Mouse (Mus musculus) MEL (cell line): ENCODE measurements around the gene Nop9. TPM values are rescaled to one million over a fixed set of nuclear protein-coding genes. Genes with fewer than 3 reads are reported as not detected.

ENCODE experiments used
- DNase-seq: peaks from one replicate; pipeline ENCODE4 v3.0.0; 2011; ENCODE audit warnings: low read depth, low spot score
- H3K27ac ChIP-seq: 2 replicates; pipeline ENCODE4 v1.5.1; 2012; ENCODE audit warnings: low read depth, mild to moderate bottlenecking, control low read depth, low read length, moderate library complexity; ENCODE audit not compliant: control insufficient read depth
- H3K27me3 ChIP-seq, 2 experiments: fragments of 150-350 bp in 1 of 2; sonication (generic) in 1 of 2; 2 replicates each; pipeline ENCODE4 v1.6.1; 2012; ENCODE audit warnings: low read length in 2 of 2, mild to moderate bottlenecking in 2 of 2, improper control_type of control experiment in 1 of 2, moderate library complexity in 1 of 2; ENCODE audit not compliant: insufficient read depth in 2 of 2, control insufficient read depth in 1 of 2
- H3K36me3 ChIP-seq, 2 experiments: 2 replicates each; pipeline ENCODE4 v1.6.1; 2012 to 2014; ENCODE audit warnings: low read length in 2 of 2, improper control_type of control experiment in 1 of 2, inconsistent platforms in 1 of 2, mild to moderate bottlenecking in 1 of 2; ENCODE audit not compliant: insufficient read depth in 2 of 2, control insufficient read depth in 1 of 2
- H3K4me1 ChIP-seq, 2 experiments: fragments of 150-350 bp in 1 of 2; sonication (generic) in 1 of 2; 2 replicates each; pipeline ENCODE4 v1.6.1; 2012; ENCODE audit warnings: low read length in 2 of 2, improper control_type of control experiment in 1 of 2, mild to moderate bottlenecking in 1 of 2; ENCODE audit not compliant: insufficient read depth in 2 of 2, control insufficient read depth in 1 of 2
- H3K4me3 ChIP-seq, 2 experiments: fragments of 150-350 bp in 1 of 2; sonication (generic) in 1 of 2; 2 replicates each; pipeline ENCODE4 v1.5.1; 2012; ENCODE audit warnings: low read depth in 2 of 2, low read length in 2 of 2, mild to moderate bottlenecking in 2 of 2, moderate library complexity in 2 of 2, control low read depth in 1 of 2, improper control_type of control experiment in 1 of 2; ENCODE audit not compliant: control insufficient read depth in 1 of 2, insufficient read depth in 1 of 2
- H3K79me2 ChIP-seq: 2 replicates; pipeline ENCODE4 v1.6.1; 2012; ENCODE audit warnings: mild to moderate bottlenecking, low read length, moderate library complexity; ENCODE audit not compliant: control insufficient read depth, poor library complexity, insufficient read depth
- H3K9ac ChIP-seq: 2 replicates; pipeline ENCODE4 v1.6.1; 2012; ENCODE audit warnings: low read depth, mild to moderate bottlenecking, control low read depth, low read length, moderate library complexity; ENCODE audit not compliant: control insufficient read depth, poor library complexity, severe bottlenecking
- H3K9me3 ChIP-seq: fragments of 150-350 bp; sonication (generic); replicated peaks from 2 replicates; pipeline ENCODE4 v1.6.1; 2012; ENCODE audit warnings: mild to moderate bottlenecking, low read length, improper control_type of control experiment, moderate library complexity; ENCODE audit not compliant: insufficient read depth
- BHLHE40 ChIP-seq: IDR thresholded peaks from 2 replicates; pipeline ENCODE4 v1.6.1; 2012; ENCODE audit warnings: low read depth, mild to moderate bottlenecking, inconsistent platforms, low read length, improper control_type of control experiment, borderline replicate concordance
- CHD1 ChIP-seq: IDR thresholded peaks from 2 replicates; pipeline ENCODE4 v1.6.1; 2012; ENCODE audit warnings: low read depth, mild to moderate bottlenecking, inconsistent platforms, low read length, improper control_type of control experiment
- CHD2 ChIP-seq: IDR thresholded peaks from 2 replicates; pipeline ENCODE4 v1.6.1; 2011; ENCODE audit warnings: low read length, improper control_type of control experiment
- CTCF ChIP-seq, 3 experiments: IDR thresholded peaks in 2 of 3; conservative IDR thresholded peaks in 1 of 3; 2 replicates each; pipeline ENCODE4 v1.5.1; 2011 to 2012; ENCODE audit warnings: low read length in 3 of 3, low read depth in 2 of 3, mild to moderate bottlenecking in 2 of 3, improper control_type of control experiment in 1 of 3, inconsistent platforms in 1 of 3, mixed read lengths in 1 of 3, moderate library complexity in 1 of 3; ENCODE audit not compliant: control insufficient read depth in 1 of 3, insufficient read depth in 1 of 3, poor library complexity in 1 of 3, severe bottlenecking in 1 of 3
- ETS1 ChIP-seq: IDR thresholded peaks from 2 replicates; pipeline ENCODE4 v1.6.1; 2012; ENCODE audit warnings: low read depth, mild to moderate bottlenecking, inconsistent platforms, low read length, improper control_type of control experiment, moderate library complexity
- GABPA ChIP-seq: IDR thresholded peaks from 2 replicates; pipeline ENCODE4 v1.6.1; 2012; ENCODE audit warnings: low read depth, mild to moderate bottlenecking, inconsistent platforms, low read length, improper control_type of control experiment, moderate library complexity
- GATA1 ChIP-seq: IDR thresholded peaks from 2 replicates; pipeline ENCODE4 v1.6.1; 2011; ENCODE audit warnings: low read depth, low read length, improper control_type of control experiment
- HCFC1 ChIP-seq: IDR thresholded peaks from 2 replicates; pipeline ENCODE4 v1.6.1; 2012; ENCODE audit warnings: low read depth, mild to moderate bottlenecking, inconsistent platforms, low read length, improper control_type of control experiment, moderate library complexity
- KAT2A ChIP-seq: conservative IDR thresholded peaks from 2 replicates; pipeline ENCODE4 v1.6.1; 2012; ENCODE audit warnings: low read depth, low read length, improper control_type of control experiment, inconsistent platforms
- MAX ChIP-seq: IDR thresholded peaks from 2 replicates; pipeline ENCODE4 v1.6.1; 2011; ENCODE audit warnings: low read length, improper control_type of control experiment
- MAZ ChIP-seq: IDR thresholded peaks from 2 replicates; pipeline ENCODE4 v1.6.1; 2012; ENCODE audit warnings: low read depth, mild to moderate bottlenecking, inconsistent platforms, low read length, improper control_type of control experiment
- MEF2A ChIP-seq: IDR thresholded peaks from 2 replicates; pipeline ENCODE4 v1.6.1; 2014; ENCODE audit warnings: low read depth, mild to moderate bottlenecking, inconsistent platforms, low read length, improper control_type of control experiment; ENCODE audit not compliant: poor library complexity, insufficient replicate concordance, severe bottlenecking; ENCODE audit errors: extremely low read depth
- MYB ChIP-seq: IDR thresholded peaks from 2 replicates; pipeline ENCODE4 v1.6.1; 2011; ENCODE audit warnings: mild to moderate bottlenecking, low read depth, low read length, improper control_type of control experiment
- MYC ChIP-seq: IDR thresholded peaks from 2 replicates; pipeline ENCODE4 v1.6.1; 2011; ENCODE audit warnings: low read depth, mild to moderate bottlenecking, low read length, improper control_type of control experiment, moderate library complexity
- NELFE ChIP-seq: IDR thresholded peaks from 2 replicates; pipeline ENCODE4 v1.6.1; 2011; ENCODE audit warnings: low read depth, low read length, improper control_type of control experiment
- NRF1 ChIP-seq: IDR thresholded peaks from 2 replicates; pipeline ENCODE4 v1.6.1; 2014; ENCODE audit warnings: low read depth, mild to moderate bottlenecking, inconsistent platforms, low read length, improper control_type of control experiment, moderate library complexity; ENCODE audit not compliant: poor library complexity, insufficient read depth, severe bottlenecking
- POLR2AphosphoS2 ChIP-seq: IDR thresholded peaks from 2 replicates; pipeline ENCODE4 v1.6.1; 2011; ENCODE audit warnings: low read length, improper control_type of control experiment
- RAD21 ChIP-seq: IDR thresholded peaks from 2 replicates; pipeline ENCODE4 v1.6.1; 2011; ENCODE audit warnings: mild to moderate bottlenecking, low read depth, low read length, improper control_type of control experiment
- RCOR1 ChIP-seq: IDR thresholded peaks from 2 replicates; pipeline ENCODE4 v1.6.1; 2012; ENCODE audit warnings: low read depth, mild to moderate bottlenecking, inconsistent platforms, low read length, improper control_type of control experiment
- SIN3A ChIP-seq: IDR thresholded peaks from 2 replicates; pipeline ENCODE4 v1.6.1; 2012; ENCODE audit warnings: low read length, improper control_type of control experiment, inconsistent platforms
- TAL1 ChIP-seq: IDR thresholded peaks from 2 replicates; pipeline ENCODE4 v1.6.1; 2012; ENCODE audit warnings: mild to moderate bottlenecking, inconsistent platforms, low read length, moderate library complexity, mixed read lengths
- TBP ChIP-seq: IDR thresholded peaks from 2 replicates; pipeline ENCODE4 v1.8.0; 2011; ENCODE audit warnings: low read depth, low read length, improper control_type of control experiment
- TCF12 ChIP-seq: IDR thresholded peaks from 2 replicates; pipeline ENCODE4 v1.6.1; 2014; ENCODE audit warnings: low read depth, mild to moderate bottlenecking, inconsistent platforms, low read length, improper control_type of control experiment, moderate library complexity
- UBTF ChIP-seq: IDR thresholded peaks from 2 replicates; pipeline ENCODE4 v1.6.1; 2012; ENCODE audit warnings: low read depth, mild to moderate bottlenecking, inconsistent platforms, low read length, improper control_type of control experiment, moderate library complexity, borderline replicate concordance; ENCODE audit not compliant: insufficient read depth
- ZKSCAN1 ChIP-seq: IDR thresholded peaks from 2 replicates; pipeline ENCODE4 v1.6.1; 2012; ENCODE audit warnings: low read depth, mild to moderate bottlenecking, inconsistent platforms, low read length, improper control_type of control experiment, moderate library complexity
- ZMIZ1 ChIP-seq: IDR thresholded peaks from 2 replicates; pipeline ENCODE4 v1.6.1; 2012; ENCODE audit warnings: low read depth, mild to moderate bottlenecking, inconsistent platforms, low read length, improper control_type of control experiment, moderate library complexity
- polyA plus RNA-seq, 2 experiments: library from polyadenylated mRNA; stranded (reverse) in 1 of 2; unstranded in 1 of 2; fragments of >175 nt in 1 of 2; fragments of >200 nt in 1 of 2; gene quantifications; 2 replicates each; pipeline versions ENCODE4 v1.2.1 to v1.2.4; 2012; ENCODE audit warnings: low replicate concordance in 2 of 2, low read depth in 1 of 2; ENCODE audit not compliant: insufficient read length in 2 of 2, insufficient read depth in 1 of 2, missing spikeins in 1 of 2
- total RNA-seq: library from RNA; depleted of rRNA; stranded (reverse); fragments of 300-350 nt; gene quantifications from 2 replicates; pipeline ENCODE4 v1.2.3, GENCODE M21; 2012

The Nop9 gene
- total and polyA plus RNA-seq, 3 experiments, result 47.8 to 112 TPM; not detected in 1

DNA sequence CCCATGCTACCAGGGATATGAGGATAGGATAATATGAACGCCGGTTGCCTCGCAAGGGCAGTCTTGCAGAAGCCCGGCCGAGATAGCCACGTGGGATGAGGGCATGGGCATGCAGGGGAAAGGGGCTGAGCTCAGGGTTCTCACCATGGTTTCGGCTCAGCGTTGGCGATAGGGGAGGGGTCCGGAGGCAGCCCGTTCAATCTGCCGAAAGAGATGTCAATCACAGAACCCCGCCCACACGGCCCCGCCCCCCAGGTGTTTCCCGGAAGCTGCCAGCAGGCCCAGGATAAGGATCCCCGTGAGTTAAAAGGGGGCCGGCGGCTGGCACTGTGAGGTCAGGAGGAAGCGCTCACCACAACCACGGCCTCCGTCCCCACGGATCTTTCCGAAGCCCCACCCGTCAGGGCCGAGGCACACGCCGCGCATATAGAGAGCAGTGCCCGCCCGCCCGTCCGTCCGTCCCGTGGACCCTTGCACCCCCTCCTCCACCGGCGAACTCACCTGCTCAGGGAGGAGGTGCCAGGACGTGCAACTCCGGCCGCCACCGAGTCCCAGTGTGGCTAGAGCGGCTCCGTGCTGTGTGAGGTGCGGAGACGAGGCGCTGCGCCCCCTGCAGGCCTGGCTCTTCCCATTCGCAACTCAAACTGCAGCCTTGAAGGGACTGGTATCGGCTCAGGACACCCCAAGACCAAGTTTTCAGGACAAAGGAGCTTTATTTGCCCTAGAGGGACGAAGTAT lies 23.6 kb upstream of the Nop9 start, which contains the start of gene Rabggta (continued):
- no peak; the same call in 1 of the 2 replicates for TF ChIP-seq POLR2AphosphoS2
- TF ChIP-seq UBTF, result no peak
- peak; percentile 87 for TF ChIP-seq HCFC1

GRCm38 (mm10) chr14:55722438-55722945 lies 23.0 kb upstream of the Nop9 start:
- Histone ChIP-seq H3K36me3 (peaks cover 0 to 14% of the 10 kb centered on the region in 2 experiments; a peak in 2 of 4 replicates), H3K9ac (peak overlapping the region; percentile 83), H3K9me3 (no peaks in the 10 kb centered on the region), H3K27me3 (no peaks in the 10 kb centered on the region), H3K4me3 (peak overlapping the region; percentile 84 to 90), H3K79me2 (peaks cover 2% of the 10 kb centered on the region; the same call in 1 of the 2 replicates), H3K4me1 (peaks cover 11 to 12% of the 10 kb centered on the region in 2 experiments), H3K27ac (peak overlapping the region; percentile 88)
- TF ChIP-seq ETS1, result peak; percentile 49; the same call in 1 of the 2 replicates
- TF ChIP-seq GATA1, result 0 out of 2 replicates have a peak, but pooled peaks have one; percentile 50
- TF ChIP-seq ZKSCAN1, result no peak
- TF ChIP-seq TAL1, result 0 out of 2 replicates have a peak, but pooled peaks have one; percentile 4
- DNase-seq, result peak; percentile 67

GRCm38 (mm10) chr14:55723433-55723832 lies 22.1 kb upstream of the Nop9 start:
- H3K9me3 ChIP-seq, result no peaks in the 10 kb centered on the region
- peaks cover 15 to 18% of the 10 kb centered on the region in 2 experiments for H3K4me1 ChIP-seq
- H3K36me3 ChIP-seq, result peaks cover 0 to 19% of the 10 kb centered on the region in 2 experiments; a peak in 2 of 4 replicates
- no peaks in the 10 kb centered on the region for H3K27me3 ChIP-seq
- peak overlapping the region; percentile 88 for H3K27ac ChIP-seq
- peak; percentile 90 for DNase-seq
- no peak overlapping the region for H3K4me3 ChIP-seq
- no peak overlapping the region for H3K9ac ChIP-seq
- H3K79me2 ChIP-seq, result peaks cover 2% of the 10 kb centered on the region; the same call in 1 of the 2 replicates
- TF ChIP-seq UBTF (no peak), MAX (peak; percentile 53; the same call in 1 of the 2 replicates), NRF1 (peak; percentile 51; the same call in 1 of the 2 replicates), SIN3A (peak; percentile 90), MYC (peak; percentile 73), TBP (no peak; the same call in 1 of the 2 replicates), RAD21 (no peak), HCFC1 (0 out of 2 replicates have a peak, but pooled peaks have one; percentile 39), MEF2A (no peak), ETS1 (peak; percentile 97), TCF12 (peak; percentile 57), RCOR1 (peak; percentile 60; the same call in 1 of the 2 replicates), CTCF (IDR thresholded peaks at IDR 0.05 in 2 of 3, conservative IDR thresholded peaks at IDR 0.05 in 1 of 3; ENCODE audit: control insufficient read depth in 1 of 3, insufficient read depth in 1 of 3, low read depth in 2 of 3, low read length in 3 of 3, poor library complexity in 1 of 3, severe bottlenecking in 1 of 3) (no peak), GATA1 (peak; percentile 68), KAT2A (no peak), CHD1 (no peak), BHLHE40 (peak; percentile 77; the same call in 1 of the 2 replicates), CHD2 (no peak), MYB (no peak), ZMIZ1 (no peak), GABPA (peak; percentile 68; the same call in 1 of the 2 replicates), NELFE (peak; percentile 34; the same call in 1 of the 2 replicates), POLR2AphosphoS2 (no peak), MAZ (0 out of 2 replicates have a peak, but pooled peaks have one; percentile 15)
